In the genomic region with DNA sequence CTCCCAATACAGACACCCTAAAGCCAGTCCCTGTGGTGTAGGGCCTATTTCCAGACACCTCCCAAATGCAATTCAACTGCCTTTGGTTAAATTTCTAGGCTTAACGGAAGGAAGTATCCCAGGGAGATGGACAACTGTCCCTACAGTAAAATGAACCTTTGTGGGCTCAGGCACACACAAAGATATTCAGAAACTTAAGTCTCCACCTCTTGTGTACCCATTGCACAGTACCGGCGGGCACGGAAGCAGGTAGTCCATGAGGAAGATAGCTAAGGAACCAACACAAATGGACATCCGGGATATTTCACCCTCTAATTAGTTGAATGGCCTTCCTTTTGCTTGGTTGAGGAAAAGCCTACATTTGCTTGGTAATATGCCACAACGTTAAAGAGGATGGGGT, we compare ENCODE assay signal across 11 mouse cellular contexts. TPM values are rescaled to one million over a fixed set of nuclear protein-coding genes. Genes with fewer than 3 reads are reported as not detected.
DNase-seq lines count a peak whose midpoint lies in the region; ATAC-seq lines count a peak whose summit lies in the region.
"Had no signal": no experiment of that assay in that cellular context is flagged by ENCODE, and none has a peak within 500 bp of the region (broad histone marks: within the 10 kb centered on the region; RNA-seq: fewer than 3 reads in every experiment).

No protein-coding gene starts in this region.

- H3K9ac ChIP-seq in heart, embryonic 14.5 days (ENCODE audit: low read length): no peak overlapping the region; the same call in 1 of the 2 replicates
- H3K9ac ChIP-seq in kidney, embryonic 14.5 days (ENCODE audit: low read depth, low read length): peak overlapping the region; percentile 88
- peak overlapping the region; percentile 99 for H3K9ac ChIP-seq in neural tube, embryonic 11.5 days (ENCODE audit: low read length)

- peaks cover 0 to 3% of the 10 kb centered on the region in 2 experiments; a peak in 2 of 4 replicates for H3K4me1 ChIP-seq in heart, embryonic 14.5 days (ENCODE audit: control insufficient read depth in 2 of 2, insufficient read depth in 2 of 2, low read length in 2 of 2)
- H3K4me1 ChIP-seq in hindbrain, embryonic 10.5 days (replicated peaks): peaks cover 28% of the 10 kb centered on the region
- peaks cover 66% of the 10 kb centered on the region for H3K4me1 ChIP-seq in kidney, embryonic 14.5 days (ENCODE audit: control insufficient read depth, insufficient read depth, low read length)
- peaks cover 48% of the 10 kb centered on the region for H3K4me1 ChIP-seq in neural tube, embryonic 11.5 days (ENCODE audit: control insufficient read depth, insufficient read depth, low read length)

- H3K4me2 ChIP-seq in heart, embryonic 14.5 days (ENCODE audit: low read length): peak overlapping the region; percentile 38
- H3K4me2 ChIP-seq in kidney, embryonic 14.5 days (replicated peaks; ENCODE audit: low read depth, low read length): peak overlapping the region; percentile 67
- peak overlapping the region; percentile 78 for H3K4me2 ChIP-seq in neural tube, embryonic 11.5 days (ENCODE audit: low read depth)

- no peak for DNase-seq in heart, adult 18-20 months
- no peak for DNase-seq in hindbrain, embryonic 10.5 days (ENCODE audit: low spot score)
- peak; percentile 66 for DNase-seq in neural tube, embryonic 11.5 days (ENCODE audit: low spot score)
- DNase-seq in layer of hippocampus, adult 18-20 months (ENCODE audit: low spot score in 2 of 2): no peak
- DNase-seq in yolk sac, embryonic 10.5 days (ENCODE audit: low spot score): no peak
- DNase-seq in thymus, postnatal 4 days: no peak
- DNase-seq: thymus, postnatal 36 days had no signal

- peak overlapping the region; percentile 19 to 36; a peak in 2 of 4 replicates for H3K4me3 ChIP-seq in heart, embryonic 14.5 days (ENCODE audit: control insufficient read depth in 1 of 2, insufficient read depth in 1 of 2, low read depth in 1 of 2, low read length in 2 of 2)
- peak overlapping the region; percentile 81 for H3K4me3 ChIP-seq in hindbrain, embryonic 10.5 days
- H3K4me3 ChIP-seq in kidney, embryonic 14.5 days (ENCODE audit: low read length): peak overlapping the region; percentile 71
- H3K4me3 ChIP-seq in neural tube, embryonic 11.5 days (ENCODE audit: low read depth, low read length): peak overlapping the region; percentile 91

- no peaks in the 10 kb centered on the region for H3K9me3 ChIP-seq in heart, embryonic 14.5 days (ENCODE audit: control insufficient read depth, low read length)
- H3K9me3 ChIP-seq in hindbrain, embryonic 10.5 days: no peaks in the 10 kb centered on the region
- no peaks in the 10 kb centered on the region for H3K9me3 ChIP-seq in kidney, embryonic 14.5 days (ENCODE audit: control insufficient read depth, low read length)
- H3K9me3 ChIP-seq in neural tube, embryonic 11.5 days (ENCODE audit: control insufficient read depth, low read length): no peaks in the 10 kb centered on the region

- WGBS in heart, embryonic 14.5 days: 2% methylated on average over 6 of the region's 6 CpGs
- WGBS in hindbrain, embryonic 10.5 days: 2% methylated on average over 6 of the region's 6 CpGs
- 0% methylated on average over 6 of the region's 6 CpGs for WGBS in kidney, embryonic 14.5 days
- WGBS in neural tube, embryonic 11.5 days: 1% methylated on average over 6 of the region's 6 CpGs

- ATAC-seq in heart, embryonic 14.5 days (ENCODE audit: insufficient number of reproducible peaks, insufficient read depth, low FRiP score, low read depth): no peak
- ATAC-seq in kidney, embryonic 14.5 days (ENCODE audit: low FRiP score, low TSS enrichment): no peak
- no peak for ATAC-seq in neural tube, embryonic 11.5 days (ENCODE audit: insufficient read depth, low FRiP score, low TSS enrichment)

- H3K27ac ChIP-seq in heart, embryonic 14.5 days (replicated peaks in 1 of 2; ENCODE audit: control insufficient read depth in 1 of 2, insufficient read depth in 1 of 2, low read depth in 2 of 2, low read length in 2 of 2): peak overlapping the region; percentile 19 to 31; a peak in 1 of 4 replicates
- peak overlapping the region; percentile 82 for H3K27ac ChIP-seq in hindbrain, embryonic 10.5 days
- H3K27ac ChIP-seq in kidney, embryonic 14.5 days (ENCODE audit: low read depth, low read length): peak overlapping the region; percentile 98
- H3K27ac ChIP-seq in neural tube, embryonic 11.5 days (ENCODE audit: low read depth, low read length): peak overlapping the region; percentile 100

- no peaks in the 10 kb centered on the region for H3K36me3 ChIP-seq in heart, embryonic 14.5 days (ENCODE audit: control insufficient read depth, insufficient read depth, low read length)
- no peaks in the 10 kb centered on the region for H3K36me3 ChIP-seq in hindbrain, embryonic 10.5 days
- peaks cover 7% of the 10 kb centered on the region; the same call in 1 of the 2 replicates for H3K36me3 ChIP-seq in kidney, embryonic 14.5 days (ENCODE audit: control insufficient read depth, insufficient read depth, low read length)
- H3K36me3 ChIP-seq in neural tube, embryonic 11.5 days (ENCODE audit: control insufficient read depth, insufficient read depth, low read length): peaks cover 3% of the 10 kb centered on the region; the same call in 1 of the 2 replicates

- H3K27me3 ChIP-seq in heart, embryonic 14.5 days (ENCODE audit: control insufficient read depth, insufficient read depth, low read length): peaks cover 98% of the 10 kb centered on the region
- peaks cover 100% of the 10 kb centered on the region for H3K27me3 ChIP-seq in hindbrain, embryonic 10.5 days (ENCODE audit: insufficient read depth, poor library complexity, severe bottlenecking)
- no peaks in the 10 kb centered on the region for H3K27me3 ChIP-seq in kidney, embryonic 14.5 days (ENCODE audit: control insufficient read depth, insufficient read depth, low read length)
- no peaks in the 10 kb centered on the region for H3K27me3 ChIP-seq in neural tube, embryonic 11.5 days (ENCODE audit: control insufficient read depth, insufficient read depth, low read length)

RNA-seq across cellular contexts. Expression of a gene that starts 0.9 kb away (rescaled TPM):
- polyA plus RNA-seq in heart, embryonic 14.5 days (2014; fragmentation: Nextera tagmentation; extraction: Ambion mirVana): not detected in 2 replicates
- not detected for total RNA-seq in heart, adult 18-20 months (2021)
- 0.90 and 3.6 TPM in 2 replicates for polyA plus RNA-seq in hindbrain, embryonic 10.5 days (2016; fragmentation: Nextera tagmentation; extraction: Ambion mirVana)
- 2.7 and 2.9 TPM in 2 replicates for polyA plus RNA-seq in kidney, embryonic 14.5 days (2014; fragmentation: Nextera tagmentation; extraction: Ambion mirVana)
- polyA plus RNA-seq in neural tube, embryonic 11.5 days (2014; fragmentation: Nextera tagmentation; extraction: Ambion mirVana): 4.1 and 4.5 TPM in 2 replicates
- not detected for total RNA-seq in layer of hippocampus, adult 18-20 months (2021)
- total RNA-seq: layer of hippocampus, postnatal 14 days had no signal
- polyA plus RNA-seq: frontal cortex, adult 2 months had no signal

RNA-seq across cellular contexts. Expression of a gene that starts 11.8 kb away (rescaled TPM):
- polyA plus RNA-seq in heart, embryonic 14.5 days (2014; fragmentation: Nextera tagmentation; extraction: Ambion mirVana): 0.51 and 0.66 TPM in 2 replicates
- total RNA-seq in heart, adult 18-20 months (2021): under 1 TPM; 0.15 TPM
- polyA plus RNA-seq in hindbrain, embryonic 10.5 days (2016; fragmentation: Nextera tagmentation; extraction: Ambion mirVana): 31.4 and 56.9 TPM in 2 replicates
- polyA plus RNA-seq in kidney, embryonic 14.5 days (2014; fragmentation: Nextera tagmentation; extraction: Ambion mirVana): 4.7 and 5.5 TPM in 2 replicates
- polyA plus RNA-seq in neural tube, embryonic 11.5 days (2014; fragmentation: Nextera tagmentation; extraction: Ambion mirVana): 36.0 and 37.5 TPM in 2 replicates
- not detected for total RNA-seq in layer of hippocampus, adult 18-20 months (2021)
- total RNA-seq: layer of hippocampus, postnatal 14 days had no signal
- polyA plus RNA-seq: frontal cortex, adult 2 months had no signal

RNA-seq across cellular contexts. Expression of a gene that starts 15.2 kb away (rescaled TPM):
- polyA plus RNA-seq in heart, embryonic 14.5 days (2014; fragmentation: Nextera tagmentation; extraction: Ambion mirVana): 0.32 and 0.36 TPM in 2 replicates
- under 1 TPM in 1 of 2 experiments, not detected in 1; 0.41 TPM for total RNA-seq in heart, adult 18-20 months (2021)
- polyA plus RNA-seq in hindbrain, embryonic 10.5 days (2016; fragmentation: Nextera tagmentation; extraction: Ambion mirVana): 0.14 and 4.3 TPM in 2 replicates
- polyA plus RNA-seq in kidney, embryonic 14.5 days (2014; fragmentation: Nextera tagmentation; extraction: Ambion mirVana): 3.1 and 3.6 TPM in 2 replicates
- 10.2 and 11.7 TPM in 2 replicates for polyA plus RNA-seq in neural tube, embryonic 11.5 days (2014; fragmentation: Nextera tagmentation; extraction: Ambion mirVana)
- not detected for total RNA-seq in layer of hippocampus, adult 18-20 months (2021)
- total RNA-seq: layer of hippocampus, postnatal 14 days had no signal
- polyA plus RNA-seq: frontal cortex, adult 2 months had no signal

RNA-seq across cellular contexts. Expression of a gene that starts 18.3 kb away (rescaled TPM):
- 0.75 and 0.82 TPM in 2 replicates for polyA plus RNA-seq in heart, embryonic 14.5 days (2014; fragmentation: Nextera tagmentation; extraction: Ambion mirVana)
- under 1 TPM; 0.12 to 0.23 TPM for total RNA-seq in heart, adult 18-20 months (2021)
- polyA plus RNA-seq in hindbrain, embryonic 10.5 days (2016; fragmentation: Nextera tagmentation; extraction: Ambion mirVana): 0.77 and 1.4 TPM in 2 replicates
- polyA plus RNA-seq in kidney, embryonic 14.5 days (2014; fragmentation: Nextera tagmentation; extraction: Ambion mirVana): 0.64 and 1.0 TPM in 2 replicates
- 8.0 and 9.3 TPM in 2 replicates for polyA plus RNA-seq in neural tube, embryonic 11.5 days (2014; fragmentation: Nextera tagmentation; extraction: Ambion mirVana)
- not detected for total RNA-seq in layer of hippocampus, adult 18-20 months (2021)
- total RNA-seq: layer of hippocampus, postnatal 14 days had no signal

RNA-seq across cellular contexts. Expression of a gene that starts 28.0 kb away (rescaled TPM):
- 0.31 and 1.3 TPM in 2 replicates for polyA plus RNA-seq in heart, embryonic 14.5 days (2014; fragmentation: Nextera tagmentation; extraction: Ambion mirVana)
- total RNA-seq in heart, adult 18-20 months (2021): under 1 TPM; 0.40 to 0.59 TPM
- polyA plus RNA-seq in hindbrain, embryonic 10.5 days (2016; fragmentation: Nextera tagmentation; extraction: Ambion mirVana): 1.8 TPM in 1 of 2 replicates, not detected in the other
- polyA plus RNA-seq in kidney, embryonic 14.5 days (2014; fragmentation: Nextera tagmentation; extraction: Ambion mirVana): 15.7 and 16.6 TPM in 2 replicates
- polyA plus RNA-seq in neural tube, embryonic 11.5 days (2014; fragmentation: Nextera tagmentation; extraction: Ambion mirVana): 53.4 and 56.5 TPM in 2 replicates
- total RNA-seq in layer of hippocampus, adult 18-20 months (2021): not detected
- total RNA-seq: layer of hippocampus, postnatal 14 days had no signal
- polyA plus RNA-seq: frontal cortex, adult 2 months had no signal

Comparison
In these comparisons a context has a peak if more than half of its experiments do, and no peak if none do; other contexts are left out.
1. H3K27ac ChIP-seq: peak in every context shown above with its lines; median percentile 100 in neural tube, embryonic 11.5 days; 98 in kidney, embryonic 14.5 days; 82 in hindbrain, embryonic 10.5 days; 25 in heart, embryonic 14.5 days.
2. H3K4me3 ChIP-seq: peak in every context shown above with its lines; median percentile 91 in neural tube, embryonic 11.5 days; 81 in hindbrain, embryonic 10.5 days; 71 in kidney, embryonic 14.5 days; 28 in heart, embryonic 14.5 days.